30 mouse cellular contexts compared by ENCODE assay signal in the genomic region with DNA sequence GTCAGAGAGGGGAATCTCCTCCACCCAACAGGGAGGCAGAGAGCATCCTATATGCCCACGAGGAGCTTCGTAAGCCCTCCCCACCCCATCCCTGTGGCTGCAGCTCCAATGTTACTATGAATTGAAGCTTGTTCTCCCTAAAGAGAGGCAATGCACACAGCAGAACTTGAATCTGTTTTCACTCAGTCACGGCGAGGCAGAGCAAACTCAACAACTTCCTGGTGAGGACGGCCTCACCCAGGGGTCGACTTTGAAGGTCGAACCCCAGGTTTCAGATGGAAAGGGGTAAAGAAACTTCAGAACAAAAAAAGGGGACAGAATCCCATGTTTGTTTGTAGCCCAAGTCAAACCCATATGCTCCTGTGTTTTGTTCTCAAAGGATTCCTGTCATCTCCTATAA.
DNase-seq lines count a peak whose midpoint lies in the region; ATAC-seq and TF ChIP-seq lines count a peak whose summit lies in the region.
"Had no signal": no experiment of that assay in that cellular context is flagged by ENCODE, and none has a peak within 500 bp of the region (broad histone marks: within the 10 kb centered on the region; RNA-seq: fewer than 3 reads in every experiment).

No protein-coding gene starts in this region.

- H3K4me2 ChIP-seq in midbrain, embryonic 11.5 days = no peak overlapping the region
- no peak overlapping the region for H3K4me2 ChIP-seq in midbrain, embryonic 14.5 days (ENCODE audit: low read length)
- no peak overlapping the region for H3K4me2 ChIP-seq in embryonic facial prominence, embryonic 12.5 days (replicated peaks)
- H3K4me2 ChIP-seq in liver, embryonic 11.5 days = no peak overlapping the region
- H3K4me2 ChIP-seq: hindbrain, embryonic 15.5 days; limb, embryonic 15.5 days had no signal

- H3K4me3 ChIP-seq in midbrain, embryonic 11.5 days (ENCODE audit: low read depth, low read length) = no peak overlapping the region
- no peak overlapping the region for H3K4me3 ChIP-seq in midbrain, embryonic 14.5 days (replicated peaks; ENCODE audit: low read depth, low read length)
- no peak overlapping the region for H3K4me3 ChIP-seq in embryonic facial prominence, embryonic 12.5 days
- no peak overlapping the region for H3K4me3 ChIP-seq in left cerebral cortex, adult 2 months
- H3K4me3 ChIP-seq in liver, embryonic 11.5 days (ENCODE audit: low read depth, low read length) = no peak overlapping the region
- H3K4me3 ChIP-seq: hindbrain, embryonic 10.5 days; hindbrain, embryonic 15.5 days; limb, embryonic 10.5 days; limb, embryonic 15.5 days had no signal

- intact Hi-C loops in left cerebral cortex, adult 2 months (cut with DNase I) = loop anchor here (5.0 kb wide), 1 partner anchor 240 kb away; no protein-coding TSS in a partner anchor

- WGBS in midbrain, embryonic 11.5 days = 74% methylated on average over 7 of the region's 7 CpGs
- WGBS in midbrain, embryonic 14.5 days = 87% methylated on average over 7 of the region's 7 CpGs
- WGBS in embryonic facial prominence, embryonic 12.5 days = 27% methylated on average over 7 of the region's 7 CpGs
- 77% methylated on average over 7 of the region's 7 CpGs for WGBS in liver, embryonic 11.5 days

- no peaks in the 10 kb centered on the region for H3K9me3 ChIP-seq in midbrain, embryonic 11.5 days (ENCODE audit: control insufficient read depth, low read length)
- no peaks in the 10 kb centered on the region for H3K9me3 ChIP-seq in midbrain, embryonic 14.5 days (ENCODE audit: control insufficient read depth, low read length)
- H3K9me3 ChIP-seq in embryonic facial prominence, embryonic 12.5 days = no peaks in the 10 kb centered on the region
- no peaks in the 10 kb centered on the region for H3K9me3 ChIP-seq in liver, embryonic 11.5 days (ENCODE audit: control insufficient read depth, low read length)
- H3K9me3 ChIP-seq: hindbrain, embryonic 10.5 days; hindbrain, embryonic 15.5 days; limb, embryonic 10.5 days; limb, embryonic 15.5 days had no signal

- H3K36me3 ChIP-seq in midbrain, embryonic 11.5 days (ENCODE audit: control insufficient read depth, insufficient read depth, low read length) = no peaks in the 10 kb centered on the region
- H3K36me3 ChIP-seq in midbrain, embryonic 14.5 days (ENCODE audit: control insufficient read depth, insufficient read depth, low read length) = no peaks in the 10 kb centered on the region
- no peaks in the 10 kb centered on the region for H3K36me3 ChIP-seq in embryonic facial prominence, embryonic 12.5 days
- no peaks in the 10 kb centered on the region for H3K36me3 ChIP-seq in liver, embryonic 11.5 days (ENCODE audit: control insufficient read depth, insufficient read depth, low read length)
- H3K36me3 ChIP-seq: hindbrain, embryonic 10.5 days; hindbrain, embryonic 15.5 days; limb, embryonic 10.5 days; limb, embryonic 15.5 days had no signal

- no peak for TF ChIP-seq CTCF in left cerebral cortex, adult 2 months (IDR thresholded peaks at IDR 0.05)

- H3K27ac ChIP-seq in midbrain, embryonic 11.5 days (ENCODE audit: low read depth, low read length) = no peak overlapping the region
- no peak overlapping the region for H3K27ac ChIP-seq in midbrain, embryonic 14.5 days (replicated peaks; ENCODE audit: low read depth, low read length)
- peak overlapping the region; percentile 76 for H3K27ac ChIP-seq in embryonic facial prominence, embryonic 12.5 days
- H3K27ac ChIP-seq in left cerebral cortex, adult 2 months = no peak overlapping the region
- no peak overlapping the region for H3K27ac ChIP-seq in liver, embryonic 11.5 days (ENCODE audit: low read depth, low read length)
- H3K27ac ChIP-seq: hindbrain, embryonic 10.5 days; hindbrain, embryonic 15.5 days; limb, embryonic 10.5 days; limb, embryonic 15.5 days; liver, embryonic 14.5 days had no signal

- H3K4me1 ChIP-seq in midbrain, embryonic 11.5 days (ENCODE audit: control insufficient read depth, insufficient read depth, low read length) = no peaks in the 10 kb centered on the region
- no peaks in the 10 kb centered on the region for H3K4me1 ChIP-seq in midbrain, embryonic 14.5 days (ENCODE audit: control insufficient read depth, insufficient read depth, low read length)
- peaks cover 20% of the 10 kb centered on the region for H3K4me1 ChIP-seq in embryonic facial prominence, embryonic 12.5 days
- H3K4me1 ChIP-seq in liver, embryonic 11.5 days (replicated peaks; ENCODE audit: control insufficient read depth, insufficient read depth, low read length) = no peaks in the 10 kb centered on the region
- H3K4me1 ChIP-seq: hindbrain, embryonic 10.5 days; hindbrain, embryonic 15.5 days; limb, embryonic 15.5 days had no signal

- no peak overlapping the region for H3K9ac ChIP-seq in midbrain, embryonic 11.5 days (ENCODE audit: low read length)
- no peak overlapping the region for H3K9ac ChIP-seq in midbrain, embryonic 14.5 days (replicated peaks; ENCODE audit: low read length)
- no peak overlapping the region for H3K9ac ChIP-seq in embryonic facial prominence, embryonic 12.5 days
- no peak overlapping the region for H3K9ac ChIP-seq in liver, embryonic 11.5 days (ENCODE audit: low read depth, low read length)
- H3K9ac ChIP-seq: forebrain, postnatal 0 days; hindbrain, embryonic 15.5 days; limb, embryonic 15.5 days; liver, embryonic 14.5 days had no signal

- no peak for ATAC-seq in midbrain, embryonic 11.5 days (ENCODE audit: low FRiP score)
- ATAC-seq in midbrain, embryonic 14.5 days (ENCODE audit: low FRiP score, low TSS enrichment) = no peak
- 0 out of 2 replicates have a peak, but pooled peaks have one; percentile 52 for ATAC-seq in embryonic facial prominence, embryonic 12.5 days (ENCODE audit: insufficient number of reproducible peaks, insufficient read depth, low FRiP score, low TSS enrichment)
- ATAC-seq in liver, embryonic 11.5 days (replicated peaks; ENCODE audit: low FRiP score) = no peak
- ATAC-seq: activated CD4-positive, CD25-positive, alpha-beta regulatory T cell, adult 4 months; forebrain, postnatal 0 days; inflammation-experienced regulatory T-cells, adult 6 months; midbrain, embryonic 16.5 days had no signal

- DNase-seq in embryo, embryonic 10 days (ENCODE audit: low spot score) = peak; percentile 38
- no peak for DNase-seq in embryo, embryonic 10.5 days (ENCODE audit: low spot score)
- peak; percentile 47 for DNase-seq in midbrain, embryonic 11.5 days (ENCODE audit: low spot score, missing footprints)
- DNase-seq in midbrain, embryonic 14.5 days = no peak
- peak; percentile 41 for DNase-seq in mesoderm, embryonic 11.5 days (ENCODE audit: low read depth, low spot score)
- DNase-seq in left cerebral cortex, adult 2 months (ENCODE audit: extremely low spot score in 1 of 2, low spot score in 2 of 2) = no peak
- DNase-seq in liver, embryonic 11.5 days (ENCODE audit: low spot score) = no peak
- DNase-seq: adrenal gland, adult 2 months; adrenal gland, postnatal 36 days; cerebellum, adult 18-20 months; cerebellum, postnatal 10 days; forebrain, postnatal 0 days; gastrocnemius, postnatal 14 days; heart, postnatal 14 days; kidney, adult 11 months; kidney, postnatal 14 days; lung, postnatal 4 days; right cerebral cortex, postnatal 25 days; spleen, adult 18-20 months; thymus, postnatal 25 days had no signal

- no peaks in the 10 kb centered on the region for H3K27me3 ChIP-seq in midbrain, embryonic 11.5 days (ENCODE audit: control insufficient read depth, insufficient read depth, low read length)
- no peaks in the 10 kb centered on the region for H3K27me3 ChIP-seq in midbrain, embryonic 14.5 days (ENCODE audit: control insufficient read depth, insufficient read depth, low read length)
- no peaks in the 10 kb centered on the region for H3K27me3 ChIP-seq in embryonic facial prominence, embryonic 12.5 days
- no peaks in the 10 kb centered on the region for H3K27me3 ChIP-seq in liver, embryonic 11.5 days (replicated peaks; ENCODE audit: control insufficient read depth, insufficient read depth, low read length)
- H3K27me3 ChIP-seq: CH12.LX; hindbrain, embryonic 15.5 days; limb, embryonic 15.5 days had no signal

Comparison
In these comparisons a context has a peak if more than half of its experiments do, and no peak if none do; other contexts are left out.
1. DNase-seq: peak in embryo, embryonic 10 days (single experiment), midbrain, embryonic 11.5 days (single experiment) and mesoderm, embryonic 11.5 days (single experiment); none in embryo, embryonic 10.5 days (single experiment), midbrain, embryonic 14.5 days (single experiment), left cerebral cortex, adult 2 months (0 of 2) and liver, embryonic 11.5 days (single experiment).